Mouse (Mus musculus): ENCODE data around the gene Zfp39. TPM values are rescaled to one million over a fixed set of nuclear protein-coding genes. Genes with fewer than 3 reads are reported as not detected.
"Not testable (repeated sequence)": the region's sequence is repeated elsewhere in the genome, so short reads cannot be mapped to it uniquely, and the experiment has no call there.

Zfp39 gene
- total and polyA plus RNA-seq, 2 experiments from 2014 or later: 4.7 to 7.1 TPM

- under 1% methylated on average over 24 of the region's 24 CpGs for WGBS
- no peaks in the 10 kb centered on the region for H3K27me3 ChIP-seq (ENCODE audit: insufficient read depth, low read length)
- no peak for TF ChIP-seq CTCF (IDR thresholded peaks at IDR 0.05; ENCODE audit: low read depth)
Measured at GRCm38 (mm10) chr11:58846919-58847461, 57.0 kb downstream of the Zfp39 start, which contains the start of gene Gm12258. TSS of gene Gm12258 (plus strand) at chr11:58847158.

GRCm38 (mm10) chr11:58838951-58839350, 65.1 kb downstream of the Zfp39 start, which contains the start of gene Olfr311:
TSS of gene Olfr311 (plus strand) at chr11:58839251.
- not testable (repeated sequence) for H3K4me1 ChIP-seq (ENCODE audit: insufficient read depth, low read length); ATAC-seq; H3K9ac ChIP-seq (replicated peaks; ENCODE audit: low read length); H3K36me3 ChIP-seq (ENCODE audit: insufficient read depth, low read length); DNase-seq (ENCODE audit: low spot score); H3K27ac ChIP-seq; H3K27me3 ChIP-seq (ENCODE audit: insufficient read depth, low read length); H3K4me2 ChIP-seq (ENCODE audit: low read depth, low read length); H3K4me3 ChIP-seq (ENCODE audit: low read length); H3K9me3 ChIP-seq (ENCODE audit: low read length)

More at GRCm38 (mm10) chr11:58846919-58847461, 57.0 kb downstream of the Zfp39 start, which contains the start of gene Gm12258:
- Histone ChIP-seq H3K9me3 (ENCODE audit: low read length) (no peaks in the 10 kb centered on the region), H3K4me2 (ENCODE audit: low read depth, low read length) (peak within 1 kb of the TSS; percentile 91), H3K4me1 (ENCODE audit: insufficient read depth, low read length) (no peaks in the 10 kb centered on the region), H3K36me3 (ENCODE audit: insufficient read depth, low read length) (peaks cover 17% of the 10 kb centered on the region), H3K27ac (peak within 1 kb of the TSS; percentile 91), H3K9ac (replicated peaks; ENCODE audit: low read length) (peak within 1 kb of the TSS; percentile 82), H3K4me3 (ENCODE audit: low read length) (peak within 1 kb of the TSS; percentile 87)
- ATAC-seq: peak; percentile 100
- DNase-seq (ENCODE audit: low spot score): peak; percentile 97

Other genes starting within 250 kb of the Zfp39 start
- gene Olfr322, start 245.4 kb downstream of the Zfp39 start, total RNA-seq (2014; rRNA removed): 0.07 and 0.16 TPM in 2 replicates
- gene Olfr322, start 245.4 kb downstream of the Zfp39 start, polyA plus RNA-seq (2015; fragmentation: Nextera tagmentation; extraction: Ambion mirVana): not detected in 2 replicates
- gene Olfr320, start 223.1 kb downstream of the Zfp39 start, total RNA-seq (2014; rRNA removed): not detected in 2 replicates
- not detected in 2 replicates for gene Olfr320, start 223.1 kb downstream of the Zfp39 start, polyA plus RNA-seq (2015; fragmentation: Nextera tagmentation; extraction: Ambion mirVana)
- gene Olfr319, start 205.1 kb downstream of the Zfp39 start, total RNA-seq (2014; rRNA removed): not detected in 2 replicates
- gene Olfr319, start 205.1 kb downstream of the Zfp39 start, polyA plus RNA-seq (2015; fragmentation: Nextera tagmentation; extraction: Ambion mirVana): not detected in 2 replicates
- gene Olfr318, start 180.2 kb downstream of the Zfp39 start, total RNA-seq (2014; rRNA removed): not detected in 2 replicates
- gene Olfr318, start 180.2 kb downstream of the Zfp39 start, polyA plus RNA-seq (2015; fragmentation: Nextera tagmentation; extraction: Ambion mirVana): not detected in 2 replicates
- 1.7 and 2.3 TPM in 2 replicates for gene Olfr317, start 165.0 kb downstream of the Zfp39 start, total RNA-seq (2014; rRNA removed)
- gene Olfr317, start 165.0 kb downstream of the Zfp39 start, polyA plus RNA-seq (2015; fragmentation: Nextera tagmentation; extraction: Ambion mirVana): 0.08 and 0.18 TPM in 2 replicates
- gene Olfr316, start 151.5 kb downstream of the Zfp39 start, total RNA-seq (2014; rRNA removed): not detected in 2 replicates
- gene Olfr316, start 151.5 kb downstream of the Zfp39 start, polyA plus RNA-seq (2015; fragmentation: Nextera tagmentation; extraction: Ambion mirVana): not detected in 2 replicates
- not detected in 2 replicates for gene Olfr315, start 131.0 kb downstream of the Zfp39 start, total RNA-seq (2014; rRNA removed)
- not detected in 2 replicates for gene Olfr315, start 131.0 kb downstream of the Zfp39 start, polyA plus RNA-seq (2015; fragmentation: Nextera tagmentation; extraction: Ambion mirVana)
- gene Olfr314, start 121.3 kb downstream of the Zfp39 start, total RNA-seq (2014; rRNA removed): not detected in 2 replicates
- gene Olfr314, start 121.3 kb downstream of the Zfp39 start, polyA plus RNA-seq (2015; fragmentation: Nextera tagmentation; extraction: Ambion mirVana): not detected in 2 replicates
- gene Fam183b, start 102.3 kb downstream of the Zfp39 start, total RNA-seq (2014; rRNA removed): 4.7 and 5.9 TPM in 2 replicates
- gene Fam183b, start 102.3 kb downstream of the Zfp39 start, polyA plus RNA-seq (2015; fragmentation: Nextera tagmentation; extraction: Ambion mirVana): 11.1 and 15.0 TPM in 2 replicates
- gene Olfr313, start 89.2 kb downstream of the Zfp39 start, total RNA-seq (2014; rRNA removed): not detected in 2 replicates
- gene Olfr313, start 89.2 kb downstream of the Zfp39 start, polyA plus RNA-seq (2015; fragmentation: Nextera tagmentation; extraction: Ambion mirVana): not detected in 2 replicates
- gene Olfr312, start 75.0 kb downstream of the Zfp39 start, total RNA-seq (2014; rRNA removed): not detected in 2 replicates
- not detected in 2 replicates for gene Olfr312, start 75.0 kb downstream of the Zfp39 start, polyA plus RNA-seq (2015; fragmentation: Nextera tagmentation; extraction: Ambion mirVana)
- gene Olfr311, start 65.0 kb downstream of the Zfp39 start, total RNA-seq (2014; rRNA removed): not detected in 2 replicates
- gene Olfr311, start 65.0 kb downstream of the Zfp39 start, polyA plus RNA-seq (2015; fragmentation: Nextera tagmentation; extraction: Ambion mirVana): not detected in 2 replicates
- 13.3 and 16.4 TPM in 2 replicates for gene Gm12258, start 57.1 kb downstream of the Zfp39 start, total RNA-seq (2014; rRNA removed)
- 7.9 and 9.9 TPM in 2 replicates for gene Gm12258, start 57.1 kb downstream of the Zfp39 start, polyA plus RNA-seq (2015; fragmentation: Nextera tagmentation; extraction: Ambion mirVana)
- 6.9 and 8.7 TPM in 2 replicates for gene 2810021J22Rik, start 37.0 kb downstream of the Zfp39 start, total RNA-seq (2014; rRNA removed)
- 5.4 and 7.7 TPM in 2 replicates for gene 2810021J22Rik, start 37.0 kb downstream of the Zfp39 start, polyA plus RNA-seq (2015; fragmentation: Nextera tagmentation; extraction: Ambion mirVana)
- not detected in 2 replicates for gene Btnl10, start 13.7 kb upstream of the Zfp39 start, total RNA-seq (2014; rRNA removed)
- 0.04 TPM in 1 of 2 replicates, not detected in the other for gene Btnl10, start 13.7 kb upstream of the Zfp39 start, polyA plus RNA-seq (2015; fragmentation: Nextera tagmentation; extraction: Ambion mirVana)
- gene Rnf187, start 34.7 kb upstream of the Zfp39 start, total RNA-seq (2014; rRNA removed): 975 and 1,069 TPM in 2 replicates
- gene Rnf187, start 34.7 kb upstream of the Zfp39 start, polyA plus RNA-seq (2015; fragmentation: Nextera tagmentation; extraction: Ambion mirVana): 649 and 670 TPM in 2 replicates
- 625 and 1,276 TPM in 2 replicates for gene Hist3h2ba, start 44.7 kb upstream of the Zfp39 start, total RNA-seq (2014; rRNA removed)
- gene Hist3h2ba, start 44.7 kb upstream of the Zfp39 start, polyA plus RNA-seq (2015; fragmentation: Nextera tagmentation; extraction: Ambion mirVana): 103 and 109 TPM in 2 replicates
- gene Hist3h2a, start 50.5 kb upstream of the Zfp39 start, total RNA-seq (2014; rRNA removed): 218 and 236 TPM in 2 replicates
- 49.6 and 53.3 TPM in 2 replicates for gene Hist3h2a, start 50.5 kb upstream of the Zfp39 start, polyA plus RNA-seq (2015; fragmentation: Nextera tagmentation; extraction: Ambion mirVana)
- gene Trim17, start 50.5 kb upstream of the Zfp39 start, total RNA-seq (2014; rRNA removed): 2.8 and 4.3 TPM in 2 replicates
- gene Trim17, start 50.5 kb upstream of the Zfp39 start, polyA plus RNA-seq (2015; fragmentation: Nextera tagmentation; extraction: Ambion mirVana): 0.55 and 0.74 TPM in 2 replicates
- 31.7 and 31.8 TPM in 2 replicates for gene Trim11, start 73.9 kb upstream of the Zfp39 start, total RNA-seq (2014; rRNA removed)
- 14.1 and 15.9 TPM in 2 replicates for gene Trim11, start 73.9 kb upstream of the Zfp39 start, polyA plus RNA-seq (2015; fragmentation: Nextera tagmentation; extraction: Ambion mirVana)
- gene Obscn, start 232.2 kb upstream of the Zfp39 start, total RNA-seq (2014; rRNA removed): 2.3 and 2.8 TPM in 2 replicates
- 0.30 and 0.41 TPM in 2 replicates for gene Obscn, start 232.2 kb upstream of the Zfp39 start, polyA plus RNA-seq (2015; fragmentation: Nextera tagmentation; extraction: Ambion mirVana)